Mouse (Mus musculus) heart, adult 2 months (tissue): ENCODE measurements at regions not wholly inside any gene's neighbourhood (a gene's known extent, or its start where the extent isn't known, plus 50 kb on each side); places are given as distances from the start of the nearest gene placed in this dataset.

ENCODE experiments used
- CTCF ChIP-seq: fragments of 200-600 bp; IDR thresholded peaks from 2 replicates; pipeline ENCODE4 v1.8.1; 2022; ENCODE audit warnings: antibody characterized with exemption, mild to moderate bottlenecking, moderate library complexity
- POLR2A ChIP-seq: fragments of 200-500 bp; IDR thresholded peaks from 2 replicates; pipeline ENCODE4 v1.6.1; 2011; ENCODE audit warnings: mild to moderate bottlenecking, low read depth, low read length, control low read depth; ENCODE audit not compliant: insufficient read depth

- TF ChIP-seq POLR2A (no peak), CTCF (no peak)
These were observed 121.1 kb upstream of the Kcnip4 start for GRCm38 (mm10) chr5:49645781-49646180.
